Mouse (Mus musculus): ENCODE results near the gene Lmbr1l. TPM values are rescaled to one million over a fixed set of nuclear protein-coding genes. Genes with fewer than 3 reads are reported as not detected.

Gene Lmbr1l
- polyA plus RNA-seq, 1 experiment from 2014 or later = 14.5 TPM

DNA sequence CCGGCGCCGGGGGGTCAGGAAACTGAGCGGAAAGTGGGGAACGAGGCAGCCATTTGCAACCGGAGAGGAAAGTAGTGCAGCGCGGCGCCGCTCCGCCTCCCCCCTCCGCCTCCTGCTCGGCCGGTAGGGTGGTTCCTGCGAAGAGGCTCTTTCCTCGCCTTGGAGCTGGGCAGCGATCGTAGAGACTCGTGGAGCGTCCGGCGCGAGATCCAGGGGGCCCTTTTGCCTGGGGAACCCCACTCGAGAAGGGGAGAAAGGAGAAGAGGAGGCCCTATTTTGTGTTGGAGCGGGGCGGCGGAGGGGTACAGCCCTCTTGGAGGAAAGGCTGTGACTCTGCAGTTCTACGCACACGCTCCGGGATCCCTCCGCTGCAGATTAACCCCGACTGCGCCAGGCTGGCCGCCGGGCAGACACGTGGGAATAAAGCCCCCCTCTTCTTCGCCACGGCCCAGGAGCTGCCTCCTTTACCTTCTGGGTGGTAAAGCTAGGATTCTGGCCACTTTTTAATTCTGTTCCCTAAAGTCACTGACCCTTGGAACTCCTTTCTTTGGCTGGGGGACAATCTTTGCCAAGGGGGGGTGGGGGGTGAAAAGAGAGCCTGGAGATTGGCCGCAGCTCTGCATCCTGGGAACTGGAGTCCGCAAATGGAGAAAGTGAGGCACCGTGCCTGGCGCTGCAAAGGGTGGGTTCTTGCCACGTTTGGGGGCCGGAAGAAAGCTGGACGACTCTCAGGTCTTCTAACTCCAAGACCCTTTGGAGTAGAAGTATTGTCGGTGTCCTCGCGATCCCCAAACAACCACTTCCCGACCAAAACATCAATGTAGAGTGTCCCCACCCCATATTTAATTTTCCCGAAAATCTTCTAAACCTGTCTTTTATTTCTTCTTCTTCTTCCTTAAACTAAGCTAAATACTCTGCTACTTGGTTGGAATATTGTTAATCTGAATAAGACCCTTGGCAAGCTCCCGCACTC lies 45.8 kb downstream of the Lmbr1l start:
- peak overlapping the region; percentile 99 for H3K27ac ChIP-seq
- H3K4me2 ChIP-seq = peak overlapping the region; percentile 96
- no peaks in the 10 kb centered on the region for H3K27me3 ChIP-seq (replicated peaks)
- WGBS = under 1% methylated on average over 50 of the region's 51 CpGs
- peak overlapping the region; percentile 96 for H3K4me3 ChIP-seq (replicated peaks)
- H3K4me1 ChIP-seq = peaks cover 31% of the 10 kb centered on the region
- peak; percentile 77 for ATAC-seq (ENCODE audit: insufficient read depth, low FRiP score, low read depth)
- H3K9me3 ChIP-seq = no peaks in the 10 kb centered on the region
- H3K36me3 ChIP-seq = no peaks in the 10 kb centered on the region
- peak overlapping the region; percentile 98 for H3K9ac ChIP-seq

DNA sequence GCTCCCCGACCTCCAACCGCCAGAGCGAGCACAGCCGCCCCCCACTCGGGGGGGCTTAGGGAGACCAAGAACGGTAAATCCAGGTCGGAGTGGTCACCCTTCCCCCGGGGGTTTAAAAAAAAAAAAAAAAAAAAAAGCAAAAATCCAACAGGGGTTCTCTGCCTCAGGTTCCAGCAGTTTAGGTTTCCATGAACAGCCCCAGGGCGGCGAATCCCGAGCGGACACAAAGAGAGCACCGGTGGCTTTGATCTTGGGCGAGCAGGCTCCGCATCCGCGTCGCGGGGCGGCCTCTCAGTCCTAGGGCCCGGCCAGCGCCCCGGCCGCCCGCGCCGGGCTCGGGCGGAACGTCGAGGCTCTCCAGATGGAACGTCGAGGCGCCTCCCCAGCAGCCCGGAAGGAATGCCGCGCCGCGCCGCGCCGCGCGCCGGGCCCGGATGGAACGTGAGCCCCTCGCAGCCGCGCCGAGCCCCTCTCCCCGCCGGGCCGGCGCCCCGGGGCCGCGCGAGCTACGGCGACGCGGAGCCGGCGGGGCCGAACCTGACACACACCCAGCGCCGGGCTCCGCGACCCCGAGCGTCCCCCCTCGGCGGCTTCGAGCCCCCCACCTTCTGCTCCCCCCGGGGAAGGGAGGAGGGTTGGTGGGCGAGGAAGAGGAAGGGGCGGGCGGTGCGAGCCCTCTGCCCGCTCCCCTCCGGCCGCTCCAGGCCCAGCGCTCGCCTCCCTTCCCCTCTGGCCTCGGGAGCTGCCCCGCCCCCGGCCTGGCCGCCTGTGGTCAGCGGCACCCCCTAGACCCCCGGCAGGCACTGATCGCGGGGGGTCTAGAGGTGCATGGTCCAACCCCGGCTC lies 46.7 kb downstream of the Lmbr1l start, which contains the start of gene Kmt2d:
Kmt2d (minus strand) TSS at position 135 of the 846 bp plus-strand sequence.
- Histone ChIP-seq H3K27me3 (replicated peaks) (no peaks in the 10 kb centered on the region), H3K4me1 (peaks cover 34% of the 10 kb centered on the region), H3K9me3 (no peaks in the 10 kb centered on the region), H3K9ac (peak within 1 kb of the TSS; percentile 98), H3K27ac (peak within 1 kb of the TSS; percentile 99), H3K36me3 (peaks cover 3% of the 10 kb centered on the region; the same call in 1 of the 2 replicates), H3K4me2 (peak within 1 kb of the TSS; percentile 96), H3K4me3 (replicated peaks) (peak within 1 kb of the TSS; percentile 96)
- ATAC-seq (ENCODE audit: insufficient read depth, low FRiP score, low read depth) = peak; percentile 52
- under 1% methylated on average over 74 of the region's 94 CpGs for WGBS

DNA sequence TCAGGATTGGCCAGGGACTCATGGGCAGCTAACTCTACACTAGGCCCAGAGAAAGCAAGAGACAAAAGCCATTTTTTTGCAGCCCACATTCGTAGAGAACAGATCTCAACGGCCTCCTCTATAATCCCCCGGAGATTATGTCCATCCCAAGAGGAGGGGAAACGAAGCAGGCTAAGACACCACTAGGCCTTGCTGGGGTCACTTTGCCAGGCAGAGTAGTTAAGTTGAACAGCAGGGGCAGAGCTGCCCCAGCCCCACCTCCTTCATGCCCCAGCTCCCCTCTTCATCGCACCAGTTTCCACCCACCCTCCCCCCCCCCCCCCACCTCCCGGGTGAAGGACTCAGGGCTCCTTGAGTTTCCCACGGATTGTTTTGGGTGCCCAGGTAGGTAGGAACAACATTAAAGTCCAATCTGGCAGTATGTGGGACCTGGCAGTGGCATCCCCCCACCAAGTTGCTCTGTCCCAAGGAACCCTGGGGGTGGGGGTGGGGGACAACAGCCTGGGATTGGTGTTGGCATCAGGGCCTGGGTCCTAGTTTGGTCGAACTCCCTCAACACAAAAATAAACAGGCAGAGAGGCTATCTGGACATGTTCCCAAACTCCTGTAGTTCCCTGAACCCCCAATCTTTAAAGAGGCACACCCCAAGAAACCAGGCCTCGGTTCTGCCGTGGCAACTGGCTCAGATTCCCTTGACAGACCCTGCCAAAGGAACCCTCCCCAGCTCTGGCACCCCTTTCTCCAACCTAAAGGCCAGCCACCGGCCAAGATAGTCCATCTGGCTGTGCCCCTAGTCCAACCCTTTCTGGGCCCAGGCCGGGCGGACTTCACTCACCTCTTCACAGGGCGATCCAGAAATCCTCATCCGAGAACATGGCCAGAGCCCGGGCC lies 47.6 kb downstream of the Lmbr1l start:
- no peaks in the 10 kb centered on the region for H3K27me3 ChIP-seq (replicated peaks)
- H3K4me3 ChIP-seq (replicated peaks) = peak overlapping the region; percentile 96
- no peaks in the 10 kb centered on the region for H3K9me3 ChIP-seq
- peak overlapping the region; percentile 96 for H3K4me2 ChIP-seq
- H3K36me3 ChIP-seq = peaks cover 12% of the 10 kb centered on the region
- under 1% methylated on average over 16 of the region's 16 CpGs for WGBS
- H3K4me1 ChIP-seq = peaks cover 34% of the 10 kb centered on the region
- H3K27ac ChIP-seq = peak overlapping the region; percentile 99
- peak overlapping the region; percentile 98 for H3K9ac ChIP-seq
- ATAC-seq (ENCODE audit: insufficient read depth, low FRiP score, low read depth) = no peak

DNA sequence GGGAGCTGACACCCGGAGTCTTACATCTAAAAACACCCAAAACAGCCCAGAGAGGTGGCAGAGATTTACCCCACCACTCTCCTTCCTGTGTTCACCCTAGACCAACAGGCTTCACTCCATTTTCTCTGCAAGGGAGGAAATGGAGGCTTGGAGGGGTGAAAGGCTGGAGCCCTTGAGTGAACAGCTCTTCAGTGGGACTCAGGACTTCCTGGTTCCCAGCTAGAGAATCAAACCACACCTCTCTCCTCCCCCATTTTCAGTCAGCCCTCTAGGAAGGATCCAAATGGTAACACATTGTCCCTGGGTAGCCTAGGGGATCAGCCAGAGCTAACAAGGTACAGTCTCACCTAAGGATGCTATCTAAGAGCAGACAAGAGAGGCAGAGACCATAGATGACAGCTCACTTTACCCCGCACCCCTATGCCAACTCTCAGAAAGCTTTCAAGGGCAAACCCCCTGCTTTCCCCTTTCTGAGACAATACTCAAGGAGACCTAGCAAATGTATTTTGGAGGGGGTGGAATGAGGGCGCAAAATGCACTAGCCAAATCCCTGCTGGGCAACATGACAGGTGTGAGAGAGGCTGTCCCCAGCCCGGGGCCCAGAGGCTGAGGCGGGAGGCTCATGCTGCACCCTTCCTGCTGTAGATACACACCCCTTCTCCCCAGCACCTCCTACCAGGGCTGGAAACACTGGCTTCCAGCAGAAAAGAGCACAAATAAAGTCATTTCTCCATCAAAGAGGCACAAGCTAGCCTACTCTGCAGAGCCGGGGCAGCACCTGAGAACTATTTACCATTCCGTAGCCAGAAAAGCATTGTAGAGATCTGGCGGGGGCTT lies 48.5 kb downstream of the Lmbr1l start:
- Histone ChIP-seq H3K27me3 (replicated peaks) (no peaks in the 10 kb centered on the region), H3K36me3 (peaks cover 21% of the 10 kb centered on the region), H3K4me3 (replicated peaks) (peak overlapping the region; percentile 96), H3K9ac (peak overlapping the region; percentile 98), H3K9me3 (no peaks in the 10 kb centered on the region), H3K4me1 (peaks cover 34% of the 10 kb centered on the region), H3K4me2 (peak overlapping the region; percentile 96), H3K27ac (peak overlapping the region; percentile 44)
- no peak for ATAC-seq (ENCODE audit: insufficient read depth, low FRiP score, low read depth)
- 6% methylated on average over 8 of the region's 8 CpGs for WGBS

DNA sequence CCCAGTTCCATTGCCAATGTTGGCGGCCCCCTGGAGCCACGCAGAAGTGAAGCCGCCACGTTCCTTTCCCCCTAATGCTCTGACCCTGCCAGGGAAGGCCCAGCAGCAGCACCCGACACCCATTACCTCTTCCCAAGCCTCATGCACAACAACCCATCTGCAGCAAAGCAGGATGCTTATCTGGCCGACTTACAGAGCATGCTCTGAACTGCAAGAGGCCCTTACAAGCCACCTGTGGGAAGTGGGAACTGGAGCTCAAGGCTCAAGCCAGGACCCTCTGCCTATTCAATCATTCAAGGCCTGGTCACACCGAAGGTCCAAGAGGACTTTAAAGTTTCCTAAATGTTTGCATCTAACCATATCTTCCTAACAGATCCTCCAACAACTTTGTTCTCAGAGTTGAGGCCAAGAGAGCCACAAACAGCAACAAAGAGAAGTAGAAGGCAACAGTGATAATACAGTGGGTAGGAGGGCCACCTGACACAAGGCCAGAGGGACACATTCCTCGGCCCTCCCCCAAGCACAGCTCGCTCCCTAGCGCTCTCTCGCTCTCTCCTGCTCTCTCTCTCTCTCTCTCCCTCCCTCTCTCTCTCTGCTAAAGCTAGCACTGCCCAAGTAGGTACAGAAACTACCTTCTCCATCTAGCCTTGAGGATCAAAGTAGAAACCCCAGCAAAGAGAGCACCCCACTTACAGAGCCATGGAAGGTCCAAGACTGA lies 49.5 kb downstream of the Lmbr1l start:
- Histone ChIP-seq H3K36me3 (peaks cover 31% of the 10 kb centered on the region), H3K9ac (peak overlapping the region; percentile 98; the same call in 1 of the 2 replicates), H3K4me1 (peaks cover 34% of the 10 kb centered on the region), H3K9me3 (no peaks in the 10 kb centered on the region), H3K27ac (peak overlapping the region; percentile 19; the same call in 1 of the 2 replicates), H3K27me3 (replicated peaks) (no peaks in the 10 kb centered on the region), H3K4me3 (replicated peaks) (peak overlapping the region; percentile 96), H3K4me2 (peak overlapping the region; percentile 96)
- no peak for ATAC-seq (ENCODE audit: insufficient read depth, low FRiP score, low read depth)
- 29% methylated on average over 11 of the region's 11 CpGs for whole genome bisulfite sequencing

DNA sequence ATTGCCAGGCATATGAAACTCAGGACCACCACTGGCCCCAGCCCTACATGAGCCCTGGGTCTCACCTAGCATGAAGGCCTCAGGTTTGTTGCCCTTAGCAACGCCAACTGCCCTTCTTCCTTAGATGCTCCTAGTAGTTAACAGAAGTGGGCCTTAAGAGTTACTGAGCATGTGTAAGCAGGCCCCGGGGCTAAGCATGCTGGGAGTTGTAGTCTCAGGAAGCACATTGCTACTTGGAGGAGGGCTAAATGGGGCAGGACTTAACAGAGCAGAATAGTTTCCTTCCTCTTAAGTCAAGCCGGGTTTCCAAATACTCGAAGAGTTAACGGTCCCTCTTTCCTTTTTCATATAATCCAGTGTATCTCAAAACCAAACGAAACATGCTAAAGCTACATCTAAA lies 50.7 kb downstream of the Lmbr1l start:
- H3K4me2 ChIP-seq = peak overlapping the region; percentile 96
- no peak overlapping the region for H3K27ac ChIP-seq
- no peak for ATAC-seq (ENCODE audit: insufficient read depth, low FRiP score, low read depth)
- H3K27me3 ChIP-seq (replicated peaks) = no peaks in the 10 kb centered on the region
- H3K9ac ChIP-seq = no peak overlapping the region
- H3K9me3 ChIP-seq = no peaks in the 10 kb centered on the region
- H3K4me3 ChIP-seq (replicated peaks) = no peak overlapping the region; the same call in 1 of the 2 replicates
- WGBS = 42% methylated on average over 6 of the region's 6 CpGs
- peaks cover 31% of the 10 kb centered on the region for H3K4me1 ChIP-seq
- peaks cover 42% of the 10 kb centered on the region for H3K36me3 ChIP-seq

DNA sequence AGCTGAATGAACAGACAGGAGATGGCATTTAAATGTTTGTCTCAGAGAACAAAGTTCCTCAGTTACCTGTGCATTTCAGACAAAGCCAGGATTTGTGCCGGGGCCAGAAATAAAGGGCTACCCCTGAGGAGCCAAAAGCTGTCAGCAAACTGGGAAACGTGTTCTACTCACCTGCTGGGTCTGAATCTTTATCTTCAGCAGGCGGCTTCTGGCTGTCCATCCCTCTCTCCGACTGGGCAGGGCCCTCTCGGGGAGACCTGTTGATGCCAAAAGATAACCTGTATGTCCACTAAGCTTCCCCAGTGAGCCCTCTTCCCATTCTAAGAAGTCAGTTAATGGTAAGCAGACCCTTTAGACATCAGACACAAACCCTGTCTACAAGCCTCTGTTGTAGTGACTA lies 51.5 kb downstream of the Lmbr1l start:
- Histone ChIP-seq H3K4me1 (peaks cover 31% of the 10 kb centered on the region), H3K4me3 (replicated peaks) (no peak overlapping the region), H3K9me3 (no peaks in the 10 kb centered on the region), H3K4me2 (no peak overlapping the region), H3K9ac (no peak overlapping the region), H3K27ac (no peak overlapping the region), H3K27me3 (replicated peaks) (no peaks in the 10 kb centered on the region), H3K36me3 (peaks cover 50% of the 10 kb centered on the region)
- 80% methylated on average over 5 of the region's 5 CpGs for WGBS
- ATAC-seq (ENCODE audit: insufficient read depth, low FRiP score, low read depth) = no peak

DNA sequence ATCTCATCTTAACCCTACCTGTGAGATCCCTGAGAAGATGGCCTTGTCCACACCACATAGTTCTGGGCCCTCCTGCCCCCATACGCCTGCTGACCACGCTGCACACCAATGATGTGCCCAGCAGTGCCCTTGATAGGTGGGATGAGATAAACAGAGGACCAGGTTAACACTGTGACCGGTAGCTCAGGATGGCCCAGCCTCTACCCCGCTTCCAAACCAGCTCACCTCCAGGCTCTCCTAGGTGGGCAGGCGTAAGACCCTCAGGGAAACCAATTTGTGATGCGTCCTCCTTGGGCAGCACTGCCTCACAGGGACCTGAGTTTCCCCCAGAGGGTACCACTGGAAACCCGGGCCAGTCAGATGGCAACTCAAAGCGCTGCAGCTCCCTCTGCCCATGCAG lies 52.3 kb downstream of the Lmbr1l start:
- Histone ChIP-seq H3K4me2 (no peak overlapping the region), H3K9ac (no peak overlapping the region), H3K4me3 (replicated peaks) (no peak overlapping the region), H3K27ac (no peak overlapping the region), H3K27me3 (replicated peaks) (no peaks in the 10 kb centered on the region), H3K36me3 (peaks cover 57% of the 10 kb centered on the region), H3K9me3 (no peaks in the 10 kb centered on the region), H3K4me1 (peaks cover 31% of the 10 kb centered on the region)
- ATAC-seq (ENCODE audit: insufficient read depth, low FRiP score, low read depth) = no peak
- 92% methylated on average over 8 of the region's 8 CpGs for WGBS

DNA sequence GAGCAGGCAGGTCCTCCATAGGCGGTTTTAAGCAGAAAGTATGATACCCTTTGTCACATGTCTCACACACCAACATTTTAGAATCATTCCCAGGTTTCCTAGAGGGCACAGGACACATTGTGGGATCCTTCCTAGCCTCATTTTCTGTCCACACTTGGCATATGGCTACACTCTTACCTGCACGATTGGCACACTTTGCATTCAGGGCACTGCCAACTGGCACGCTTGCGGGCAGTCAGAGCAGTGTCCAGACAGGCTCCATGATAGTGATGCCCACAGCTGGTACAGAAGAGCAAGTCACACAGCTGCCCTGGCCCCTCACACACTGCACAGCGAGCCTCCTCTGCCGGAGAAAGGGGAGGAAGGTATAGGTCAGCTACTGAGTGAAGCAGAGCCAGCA lies 53.1 kb downstream of the Lmbr1l start:
- H3K4me3 ChIP-seq (replicated peaks) = no peak overlapping the region
- H3K9ac ChIP-seq = no peak overlapping the region
- no peaks in the 10 kb centered on the region for H3K27me3 ChIP-seq (replicated peaks)
- ATAC-seq (ENCODE audit: insufficient read depth, low FRiP score, low read depth) = no peak
- peaks cover 65% of the 10 kb centered on the region for H3K36me3 ChIP-seq
- no peak overlapping the region for H3K27ac ChIP-seq
- WGBS = 95% methylated on average over 6 of the region's 6 CpGs
- H3K9me3 ChIP-seq = no peaks in the 10 kb centered on the region
- H3K4me1 ChIP-seq = peaks cover 29% of the 10 kb centered on the region
- no peak overlapping the region for H3K4me2 ChIP-seq

DNA sequence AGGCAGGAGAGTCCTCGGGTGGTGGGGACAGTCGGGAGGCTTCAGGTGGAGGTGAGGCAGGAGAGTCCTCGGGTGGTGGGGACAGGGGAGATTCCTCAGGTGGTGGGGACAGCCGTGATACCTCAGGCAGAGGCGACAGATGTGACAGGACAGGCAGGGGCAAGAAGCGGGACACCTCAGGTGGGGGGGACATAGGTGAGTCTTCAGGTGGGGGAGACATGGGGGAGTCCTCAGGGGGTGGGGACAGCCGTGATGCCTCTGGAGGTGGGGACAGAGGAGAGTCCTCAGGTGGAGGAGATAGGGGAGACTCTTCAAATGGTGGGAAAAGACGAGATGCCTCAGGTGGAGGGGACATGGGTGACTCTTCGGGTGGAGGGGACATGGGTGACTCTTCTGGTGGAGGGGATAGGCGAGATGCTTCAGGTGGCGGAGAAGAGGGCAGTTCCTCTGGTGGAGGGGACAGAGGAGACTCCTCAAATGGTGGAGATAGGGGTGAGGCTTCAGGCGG lies 54.5 kb downstream of the Lmbr1l start:
- Histone ChIP-seq H3K9ac (no peak overlapping the region), H3K27me3 (replicated peaks) (no peaks in the 10 kb centered on the region), H3K4me1 (peaks cover 15% of the 10 kb centered on the region), H3K36me3 (peaks cover 78% of the 10 kb centered on the region), H3K4me3 (replicated peaks) (no peak overlapping the region), H3K4me2 (no peak overlapping the region), H3K27ac (no peak overlapping the region), H3K9me3 (no peaks in the 10 kb centered on the region)
- ATAC-seq (ENCODE audit: insufficient read depth, low FRiP score, low read depth) = no peak
- 84% methylated on average over 12 of the region's 12 CpGs for WGBS

Data from stomach, embryonic 15.5 days (tissue).